Mouse (Mus musculus) bone marrow, adult 2 months (tissue): ENCODE data around the gene Slc22a21. TPM values are rescaled to one million over a fixed set of nuclear protein-coding genes. Genes with fewer than 3 reads are reported as not detected.
A peak's percentile ranks its signal among the peaks of the same experiment; 100 is the strongest.
"Not testable (repeated sequence)": the region's sequence is repeated elsewhere in the genome, so short reads cannot be mapped to it uniquely, and the experiment has no call there.

Experiments used
- H3K27ac ChIP-seq: fragments of 200-500 bp; 2 replicates; pipeline ENCODE4 v1.5.1; 2012; ENCODE audit warnings: low read depth, mild to moderate bottlenecking, control low read depth, inconsistent platforms, low read length; ENCODE audit not compliant: control insufficient read depth, poor library complexity, insufficient read depth
- H3K4me1 ChIP-seq: fragments of 200-500 bp; 2 replicates; pipeline ENCODE4 v1.6.1; 2011; ENCODE audit warnings: low read length; ENCODE audit not compliant: control insufficient read depth, insufficient read depth
- H3K4me3 ChIP-seq: fragments of 200-500 bp; replicated peaks from 2 replicates; pipeline ENCODE3; 2011; ENCODE audit warnings: mild to moderate bottlenecking, low read depth, low read length, control low read depth; ENCODE audit not compliant: control insufficient read depth
- CTCF ChIP-seq: fragments of 200-500 bp; IDR thresholded peaks from 2 replicates; pipeline ENCODE4 v1.5.1; 2011; ENCODE audit warnings: low read length, control low read depth; ENCODE audit not compliant: control insufficient read depth, insufficient read depth
- POLR2A ChIP-seq: fragments of 200-500 bp; IDR thresholded peaks from 2 replicates; pipeline ENCODE4 v1.6.1; 2011; ENCODE audit warnings: low read depth, mild to moderate bottlenecking, control low read depth, low read length, borderline replicate concordance; ENCODE audit not compliant: control insufficient read depth
- WGBS: fragments of 180-500 bp; shearing (Covaris S2); methylation state at CpG from one replicate; pipeline ENCODE4 v1.1.7; 2018; 5-methylcytosine and 5-hydroxymethylcytosine counted together
- polyA plus RNA-seq: library from polyadenylated mRNA; stranded (reverse); fragments of >200 nt; gene quantifications from 2 replicates; pipeline ENCODE4 v1.2.4, GENCODE M21; 2011; ENCODE audit warnings: low replicate concordance; ENCODE audit not compliant: missing spikeins, insufficient read depth, insufficient read length

Slc22a21 gene
- polyA plus RNA-seq, 1 experiment = 6.3 TPM

- Histone ChIP-seq H3K4me3 (no peak overlapping the region), H3K4me1 (no peaks in the 10 kb centered on the region; the same call in 1 of the 2 replicates), H3K27ac (no peak overlapping the region)
- 84% methylated on average over 3 of the region's 3 CpGs for WGBS
- no peak for TF ChIP-seq CTCF
- TF ChIP-seq POLR2A = no peak
Measured at GRCm38 (mm10) chr11:54018893-54019732, 39.0 kb upstream of the Slc22a21 start.

GRCm38 (mm10) chr11:54017596-54017995 lies 37.5 kb upstream of the Slc22a21 start:
- Histone ChIP-seq H3K4me3 (no peak overlapping the region), H3K4me1 (no peaks in the 10 kb centered on the region), H3K27ac (no peak overlapping the region)
- 53% methylated on average over 4 of the region's 4 CpGs for WGBS
- TF ChIP-seq CTCF = no peak

DNA sequence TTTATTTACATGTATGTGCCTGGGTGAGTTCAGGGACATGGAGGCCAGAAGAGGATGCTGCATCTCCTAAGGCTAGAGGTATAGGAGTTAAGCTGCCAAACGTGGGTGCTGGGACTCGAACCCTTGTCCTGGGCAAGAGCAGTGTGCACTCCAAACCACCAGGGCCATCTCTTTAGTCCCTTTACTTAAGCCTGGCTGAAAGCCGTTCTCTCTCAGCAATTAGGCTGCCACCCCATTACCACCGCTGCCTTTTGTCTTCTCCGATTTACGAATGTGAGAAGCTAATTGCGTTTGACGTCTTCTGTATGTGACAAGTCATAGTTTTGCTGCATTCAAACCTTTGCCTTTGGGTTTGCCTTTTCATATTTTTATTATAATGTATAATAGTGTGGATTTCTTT lies 35.9 kb upstream of the Slc22a21 start:
- Histone ChIP-seq H3K4me1 (no peaks in the 10 kb centered on the region), H3K27ac (no peak overlapping the region), H3K4me3 (no peak overlapping the region)
- 94% methylated on average over 8 of the region's 8 CpGs for WGBS
- TF ChIP-seq POLR2A = no peak
- no peak for TF ChIP-seq CTCF

GRCm38 (mm10) chr11:54012961-54013360 lies 32.8 kb upstream of the Slc22a21 start:
- Histone ChIP-seq H3K4me3 (no peak overlapping the region), H3K27ac (no peak overlapping the region), H3K4me1 (no peaks in the 10 kb centered on the region; the same call in 1 of the 2 replicates)
- no peak for TF ChIP-seq POLR2A
- no peak for TF ChIP-seq CTCF
- WGBS = 95% methylated on average over 5 of the region's 5 CpGs

DNA sequence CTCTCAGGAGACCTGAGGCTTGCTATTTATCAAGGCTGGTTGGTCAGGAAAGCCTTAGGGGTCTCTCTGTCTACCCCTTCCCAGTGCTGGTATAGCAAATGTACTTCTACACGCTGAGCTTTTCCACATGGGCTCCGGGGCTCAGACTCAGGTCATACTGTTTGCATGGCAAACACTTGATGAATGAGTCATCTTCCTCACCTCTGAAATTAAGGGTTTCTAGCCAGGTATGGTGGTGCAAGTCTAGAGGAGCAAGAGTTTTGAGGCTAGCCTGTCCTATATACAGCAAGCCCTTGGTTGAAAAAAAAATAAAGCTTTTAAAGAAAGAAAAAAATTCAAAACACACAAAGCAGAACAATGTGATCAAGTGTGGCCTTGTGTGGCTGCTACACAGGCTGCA lies 31.1 kb upstream of the Slc22a21 start:
- peaks cover 2% of the 10 kb centered on the region for H3K4me1 ChIP-seq
- 92% methylated on average over 2 of the region's 2 CpGs for WGBS
- no peak overlapping the region for H3K27ac ChIP-seq
- no peak overlapping the region for H3K4me3 ChIP-seq
- no peak for TF ChIP-seq CTCF
- no peak for TF ChIP-seq POLR2A

DNA sequence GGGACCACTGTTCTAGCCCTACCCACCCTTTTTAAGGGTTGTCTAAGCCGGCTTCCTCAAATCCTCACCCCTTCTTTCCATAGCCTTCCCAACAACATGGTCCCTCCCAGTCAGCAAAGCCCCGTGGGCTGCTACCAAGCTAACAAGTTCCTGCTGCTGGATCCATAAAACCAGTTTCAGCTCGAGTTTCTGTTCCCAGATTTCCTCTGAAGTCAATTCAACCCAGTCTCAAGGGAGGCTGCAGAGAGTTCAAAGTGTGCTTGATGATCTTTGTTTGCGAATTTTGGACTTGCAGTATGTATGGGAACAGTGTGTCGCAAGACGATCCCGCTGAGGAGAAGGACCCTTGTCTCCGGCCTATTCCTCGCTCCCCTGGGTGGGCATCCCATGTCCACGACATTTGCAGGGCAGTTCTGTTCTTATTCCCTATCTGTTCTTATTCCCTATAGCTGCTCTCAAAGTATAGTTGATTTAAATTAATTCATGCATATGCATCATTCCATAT lies 28.3 kb upstream of the Slc22a21 start:
- WGBS = 86% methylated on average over 10 of the region's 10 CpGs
- H3K4me1 ChIP-seq = peaks cover 8% of the 10 kb centered on the region
- no peak overlapping the region for H3K27ac ChIP-seq
- no peak overlapping the region for H3K4me3 ChIP-seq
- TF ChIP-seq POLR2A = no peak
- TF ChIP-seq CTCF = no peak

DNA sequence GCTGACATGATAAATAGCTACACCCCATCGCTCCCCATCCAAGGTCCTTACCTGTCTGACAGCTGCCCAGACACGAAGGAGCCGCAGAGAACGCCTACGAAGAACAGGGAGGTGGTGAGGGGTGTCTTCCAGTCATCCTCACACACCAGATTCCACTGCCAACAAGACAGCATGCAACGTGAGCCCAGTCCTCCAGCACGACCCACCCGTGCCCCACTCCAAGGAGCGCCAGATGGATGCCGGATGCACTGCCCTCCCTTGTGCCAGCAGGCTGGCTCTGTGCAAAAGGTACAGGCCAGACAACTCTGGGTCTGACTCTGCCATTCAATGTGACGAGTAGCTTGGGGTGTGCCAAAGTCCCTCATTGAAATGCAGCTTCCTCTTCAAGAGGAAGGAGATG lies 27.6 kb upstream of the Slc22a21 start:
- Histone ChIP-seq H3K4me3 (no peak overlapping the region), H3K27ac (no peak overlapping the region), H3K4me1 (peaks cover 8% of the 10 kb centered on the region)
- 93% methylated on average over 11 of the region's 11 CpGs for WGBS
- TF ChIP-seq CTCF = no peak
- TF ChIP-seq POLR2A = no peak

GRCm38 (mm10) chr11:54006901-54007300 lies 26.8 kb upstream of the Slc22a21 start:
- Histone ChIP-seq H3K4me3 (no peak overlapping the region), H3K4me1 (peaks cover 8% of the 10 kb centered on the region), H3K27ac (peak overlapping the region; percentile 70)
- WGBS = 87% methylated on average over 4 of the region's 4 CpGs
- no peak for TF ChIP-seq CTCF
- no peak for TF ChIP-seq POLR2A

DNA sequence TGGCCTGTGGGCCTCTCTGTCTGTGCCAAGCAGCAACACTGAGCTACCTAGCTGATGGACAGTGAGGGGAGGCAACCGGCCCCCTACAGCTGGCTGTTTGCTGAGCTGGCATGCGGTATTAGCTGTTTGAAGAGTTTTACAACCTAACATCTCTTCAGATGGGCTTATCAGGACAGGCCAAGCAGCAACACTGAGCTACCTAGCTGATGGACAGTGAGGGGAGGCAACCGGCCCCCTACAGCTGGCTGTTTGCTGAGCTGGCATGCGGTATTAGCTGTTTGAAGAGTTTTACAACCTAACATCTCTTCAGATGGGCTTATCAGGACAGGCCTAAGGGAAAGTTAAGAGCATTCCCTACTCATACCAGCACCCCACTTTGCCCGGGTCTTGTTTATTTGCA lies 26.2 kb upstream of the Slc22a21 start:
- 59% methylated on average over 5 of the region's 5 CpGs for WGBS
- not testable (repeated sequence) for H3K4me1 ChIP-seq, H3K4me3 ChIP-seq
- peak overlapping the region; percentile 51; the same call in 1 of the 2 replicates for H3K27ac ChIP-seq
